Mouse (Mus musculus) cerebellum, adult 2 months (tissue): ENCODE data around the gene Tlcd1.

ENCODE experiments used
- CTCF ChIP-seq: fragments of 200-500 bp; IDR thresholded peaks from 2 replicates; pipeline ENCODE4 v1.5.1; 2011; ENCODE audit warnings: low read depth, mild to moderate bottlenecking, control low read depth, low read length, moderate library complexity, borderline replicate concordance; ENCODE audit not compliant: insufficient read depth
- POLR2A ChIP-seq: fragments of 200-500 bp; IDR thresholded peaks from 2 replicates; pipeline ENCODE4 v1.6.1; 2011; ENCODE audit warnings: low read length, control low read depth, borderline replicate concordance; ENCODE audit not compliant: insufficient read depth

DNA sequence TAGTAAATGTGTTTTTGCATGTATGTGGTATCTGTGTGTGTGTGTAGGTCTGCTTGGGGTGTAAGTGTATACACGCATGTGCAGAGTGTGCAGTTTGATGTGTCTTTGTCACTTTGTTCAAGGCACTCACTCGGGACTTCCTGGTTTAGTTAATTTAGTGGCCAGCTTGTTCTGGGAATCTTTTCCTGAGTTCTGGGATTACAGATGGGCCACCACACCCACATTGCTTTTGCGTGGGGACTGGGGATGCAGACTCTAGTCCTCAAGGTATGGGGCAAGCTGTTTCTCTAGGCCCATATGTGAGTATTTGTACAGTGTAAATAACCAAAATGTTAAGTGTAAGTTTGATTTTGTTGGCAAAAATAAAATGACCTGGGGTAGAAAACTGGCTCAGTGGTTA lies 42.2 kb upstream of the Tlcd1 start:
- TF ChIP-seq POLR2A (no peak), CTCF (no peak)
